Mouse (Mus musculus): Measurements from ENCODE around the gene Sp1. TPM values are rescaled to one million over a fixed set of nuclear protein-coding genes. Genes with fewer than 3 reads are reported as not detected.

The Sp1 gene
- 10.2 and 11.4 TPM in 2 replicates for polyA plus RNA-seq (2012; rRNA removed)

GRCm38 (mm10) chr15:102405489-102406195 is at the start of gene Sp1:
Gene Sp1 (plus strand): TSS chr15:102406143.

GRCm38 (mm10) chr15:102366733-102367344 is 39.1 kb upstream of the Sp1 start, which contains the start of gene Sp7:
Gene Sp7 (minus strand): TSS chr15:102367182.

GRCm38 (mm10) chr15:102445146-102445545 is 39.2 kb downstream of the Sp1 start, which contains the start of gene Amhr2:
Gene Amhr2 (plus strand): TSS chr15:102445367.

DNA sequence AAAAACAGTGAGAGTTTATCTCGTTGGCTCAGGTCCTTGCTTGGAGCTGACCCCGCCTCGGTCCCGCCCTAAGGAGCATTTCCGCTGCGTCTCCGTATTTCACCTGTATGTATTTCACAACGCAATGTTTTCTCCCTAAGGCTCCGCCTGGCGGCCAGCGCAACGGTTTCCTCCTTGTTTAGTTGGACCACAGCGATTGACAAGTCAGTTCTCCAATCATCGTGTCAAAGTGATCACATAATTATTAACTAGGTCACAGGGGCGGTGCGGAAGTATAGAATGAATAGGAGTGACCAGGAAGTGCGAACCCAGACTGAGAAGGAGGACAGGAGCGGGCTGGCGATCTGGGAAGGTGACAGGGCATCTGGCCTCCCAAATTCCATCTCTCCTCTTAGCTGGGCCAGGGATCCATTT is 53.0 kb downstream of the Sp1 start, which contains the start of gene Prr13:
TSS of gene Prr13 (plus strand) at position 125 of the 414 bp plus-strand sequence.

DNA sequence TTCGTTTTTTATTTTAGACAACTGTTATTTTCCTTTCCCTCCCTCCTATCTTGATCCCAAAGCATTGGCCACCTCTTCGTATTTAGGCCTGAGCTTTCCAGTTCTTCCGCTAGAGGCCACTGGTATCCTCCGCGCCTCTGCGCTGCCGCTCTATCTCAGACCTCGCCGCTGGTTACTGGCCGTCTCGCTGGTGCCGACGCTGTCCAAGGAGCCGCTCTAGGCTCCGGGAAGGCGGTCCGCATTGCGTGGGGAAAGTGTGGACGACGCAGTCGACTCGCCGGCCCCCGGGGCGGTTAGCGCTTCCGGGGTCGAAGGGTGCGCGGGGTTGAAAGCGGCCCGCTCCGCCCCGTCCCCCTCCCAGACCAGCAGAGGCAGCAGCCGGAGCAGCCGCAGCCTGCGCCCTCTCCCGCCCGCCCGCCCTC is 64.3 kb downstream of the Sp1 start, which contains the start of gene Pcbp2:
TSS of gene Pcbp2 (plus strand) at position 357 of the 422 bp plus-strand sequence.

Other genes starting within 250 kb of the Sp1 start
- gene Zfp740, start 202.9 kb upstream of the Sp1 start, polyA plus RNA-seq (2012; rRNA removed): 15.1 and 17.1 TPM in 2 replicates
- 15.4 and 20.0 TPM in 2 replicates for gene Csad, start 201.4 kb upstream of the Sp1 start, polyA plus RNA-seq (2012; rRNA removed)
- gene Itgb7, start 174.2 kb upstream of the Sp1 start, polyA plus RNA-seq (2012; rRNA removed): 2.2 and 2.3 TPM in 2 replicates
- 2.0 and 2.1 TPM in 2 replicates for gene Rarg, start 148.6 kb upstream of the Sp1 start, polyA plus RNA-seq (2012; rRNA removed)
- 0.03 TPM in 2 replicates for gene Gm9918, start 135.6 kb upstream of the Sp1 start, polyA plus RNA-seq (2012; rRNA removed)
- 11.1 and 12.9 TPM in 2 replicates for gene Mfsd5, start 126.7 kb upstream of the Sp1 start, polyA plus RNA-seq (2012; rRNA removed)
- 14.5 and 18.7 TPM in 2 replicates for gene Espl1, start 109.9 kb upstream of the Sp1 start, polyA plus RNA-seq (2012; rRNA removed)
- gene Pfdn5, start 80.0 kb upstream of the Sp1 start, polyA plus RNA-seq (2012; rRNA removed): 84.4 and 85.9 TPM in 2 replicates
- gene Myg1, start 74.4 kb upstream of the Sp1 start, polyA plus RNA-seq (2012; rRNA removed): 27.0 and 31.6 TPM in 2 replicates
- 31.9 and 34.2 TPM in 2 replicates for gene Aaas, start 55.4 kb upstream of the Sp1 start, polyA plus RNA-seq (2012; rRNA removed)
- gene Sp7, start 39.0 kb upstream of the Sp1 start, polyA plus RNA-seq (2012; rRNA removed): 0.03 and 0.05 TPM in 2 replicates
- gene Amhr2, start 39.2 kb downstream of the Sp1 start, polyA plus RNA-seq (2012; rRNA removed): 0.08 and 0.09 TPM in 2 replicates
- 72.5 and 88.4 TPM in 2 replicates for gene Prr13, start 52.9 kb downstream of the Sp1 start, polyA plus RNA-seq (2012; rRNA removed)
- 197 and 256 TPM in 2 replicates for gene Pcbp2, start 64.4 kb downstream of the Sp1 start, polyA plus RNA-seq (2012; rRNA removed)
- gene Gm10337, start 97.6 kb downstream of the Sp1 start, polyA plus RNA-seq (2012; rRNA removed): not detected in 2 replicates
- 0.95 and 1.3 TPM in 2 replicates for gene Map3k12, start 110.9 kb downstream of the Sp1 start, polyA plus RNA-seq (2012; rRNA removed)
- gene Tarbp2, start 112.0 kb downstream of the Sp1 start, polyA plus RNA-seq (2012; rRNA removed): 36.1 and 41.9 TPM in 2 replicates
- gene Npff, start 118.8 kb downstream of the Sp1 start, polyA plus RNA-seq (2012; rRNA removed): 1.1 and 1.6 TPM in 2 replicates
- not detected in 2 replicates for gene Gm28047, start 218.9 kb downstream of the Sp1 start, polyA plus RNA-seq (2012; rRNA removed)
- gene Atf7, start 219.3 kb downstream of the Sp1 start, polyA plus RNA-seq (2012; rRNA removed): 11.8 and 12.5 TPM in 2 replicates

All from liver, embryonic 14 days (tissue).